In genomic region chr19:8870838-8871237, GRCm38 (mm10) we compare ENCODE assay signal across 8 mouse cellular contexts. TPM values are rescaled to one million over a fixed set of nuclear protein-coding genes. Genes with fewer than 3 reads are reported as not detected.
DNase-seq lines count a peak whose midpoint lies in the region; ATAC-seq lines count a peak whose summit lies in the region.

No protein-coding gene starts in this region.

- DNase-seq in kidney, adult 8-10 months, result no peak
- no peak for DNase-seq in hindbrain, embryonic 14.5 days (ENCODE audit: low spot score)
- DNase-seq in c-Kit-positive CD71-positive TER-119-positive erythroid progenitor cells, embryonic 14.5 days (ENCODE audit: low spot score), result no peak
- DNase-seq in right cerebral cortex, postnatal 36 days (ENCODE audit: low spot score in 2 of 2), result no peak

- H3K27ac ChIP-seq in kidney, embryonic 16.5 days (ENCODE audit: low read length), result peak overlapping the region; percentile 81
- H3K27ac ChIP-seq in hindbrain, embryonic 14.5 days, result peak overlapping the region; percentile 83
- H3K27ac ChIP-seq in midbrain, embryonic 15.5 days, result peak overlapping the region; percentile 79

- no peak; the same call in 1 of the 2 replicates for ATAC-seq in kidney, embryonic 16.5 days (ENCODE audit: low FRiP score, low TSS enrichment)
- ATAC-seq in common myeloid progenitor, adult 5-6 weeks (replicated peaks; ENCODE audit: low read depth, poor library complexity, severe bottlenecking), result 0 out of 2 replicates have a peak, but pooled peaks have one; percentile 21
- ATAC-seq in hindbrain, embryonic 14.5 days (ENCODE audit: low FRiP score), result peak; percentile 38
- peak; percentile 64 for ATAC-seq in midbrain, embryonic 15.5 days (replicated peaks)
- no peak for ATAC-seq in cerebellum, adult (ENCODE audit: insufficient number of reproducible peaks, low FRiP score, low TSS enrichment)

- H3K36me3 ChIP-seq in kidney, embryonic 16.5 days (ENCODE audit: insufficient read depth, low read length), result peaks cover 26% of the 10 kb centered on the region
- H3K36me3 ChIP-seq in hindbrain, embryonic 14.5 days (replicated peaks; ENCODE audit: control insufficient read depth, insufficient read depth), result peaks cover 28% of the 10 kb centered on the region
- peaks cover 24% of the 10 kb centered on the region for H3K36me3 ChIP-seq in midbrain, embryonic 15.5 days (replicated peaks)

- H3K4me2 ChIP-seq in kidney, embryonic 16.5 days (replicated peaks; ENCODE audit: low read depth, low read length), result peak overlapping the region; percentile 90
- peak overlapping the region; percentile 59 for H3K4me2 ChIP-seq in hindbrain, embryonic 14.5 days (replicated peaks)
- H3K4me2 ChIP-seq in midbrain, embryonic 15.5 days, result peak overlapping the region; percentile 91

- peak overlapping the region; percentile 99 for H3K9ac ChIP-seq in kidney, embryonic 16.5 days (replicated peaks; ENCODE audit: low read length)
- H3K9ac ChIP-seq in hindbrain, embryonic 14.5 days, result peak overlapping the region; percentile 77
- H3K9ac ChIP-seq in midbrain, embryonic 15.5 days, result peak overlapping the region; percentile 97

- H3K4me1 ChIP-seq in kidney, embryonic 16.5 days (ENCODE audit: insufficient read depth, low read length), result peaks cover 10% of the 10 kb centered on the region
- H3K4me1 ChIP-seq in hindbrain, embryonic 14.5 days (replicated peaks; ENCODE audit: control insufficient read depth, insufficient read depth, low read length), result peaks cover 10% of the 10 kb centered on the region; the same call in 1 of the 2 replicates
- H3K4me1 ChIP-seq in midbrain, embryonic 15.5 days, result peaks cover 15% of the 10 kb centered on the region

- no peaks in the 10 kb centered on the region for H3K9me3 ChIP-seq in kidney, embryonic 16.5 days (ENCODE audit: low read length)
- no peaks in the 10 kb centered on the region for H3K9me3 ChIP-seq in hindbrain, embryonic 14.5 days (ENCODE audit: control insufficient read depth, low read length)
- H3K9me3 ChIP-seq in midbrain, embryonic 15.5 days, result no peaks in the 10 kb centered on the region

- peak overlapping the region; percentile 99 for H3K4me3 ChIP-seq in kidney, embryonic 16.5 days (ENCODE audit: low read length)
- peak overlapping the region; percentile 59 for H3K4me3 ChIP-seq in hindbrain, embryonic 14.5 days (replicated peaks; ENCODE audit: low read length)
- peak overlapping the region; percentile 93 for H3K4me3 ChIP-seq in midbrain, embryonic 15.5 days

- no peaks in the 10 kb centered on the region for H3K27me3 ChIP-seq in kidney, embryonic 16.5 days (ENCODE audit: insufficient read depth, low read length)
- H3K27me3 ChIP-seq in hindbrain, embryonic 14.5 days (ENCODE audit: control insufficient read depth, insufficient read depth, low read length), result no peaks in the 10 kb centered on the region
- no peaks in the 10 kb centered on the region for H3K27me3 ChIP-seq in midbrain, embryonic 15.5 days (replicated peaks)

- 45% methylated on average over 9 of the region's 9 CpGs for WGBS in kidney, embryonic 16.5 days
- WGBS in hindbrain, embryonic 14.5 days, result 58% methylated on average over 9 of the region's 9 CpGs
- WGBS in midbrain, embryonic 15.5 days, result 66% methylated on average over 9 of the region's 9 CpGs

RNA-seq across cellular contexts. Expression of gene Ubxn1, which starts 0.5 kb away (rescaled TPM):
- polyA plus RNA-seq in kidney, embryonic 16.5 days (2015; fragmentation: Nextera tagmentation; extraction: Ambion mirVana), result 195 and 197 TPM in 2 replicates
- 176 and 210 TPM in 2 replicates for total RNA-seq in common myeloid progenitor, adult 5-6 weeks (2017)
- 129 and 131 TPM in 2 replicates for polyA plus RNA-seq in hindbrain, embryonic 14.5 days (2014; fragmentation: Nextera tagmentation; extraction: Ambion mirVana)
- polyA plus RNA-seq in midbrain, embryonic 15.5 days (2015; fragmentation: Nextera tagmentation; extraction: Ambion mirVana), result 138 and 142 TPM in 2 replicates

RNA-seq across cellular contexts. Expression of gene Uqcc3, which starts 9.9 kb away (rescaled TPM):
- 69.3 and 71.4 TPM in 2 replicates for polyA plus RNA-seq in kidney, embryonic 16.5 days (2015; fragmentation: Nextera tagmentation; extraction: Ambion mirVana)
- total RNA-seq in common myeloid progenitor, adult 5-6 weeks (2017), result 110 and 122 TPM in 2 replicates
- polyA plus RNA-seq in hindbrain, embryonic 14.5 days (2014; fragmentation: Nextera tagmentation; extraction: Ambion mirVana), result 49.1 and 60.6 TPM in 2 replicates
- polyA plus RNA-seq in midbrain, embryonic 15.5 days (2015; fragmentation: Nextera tagmentation; extraction: Ambion mirVana), result 61.4 and 62.7 TPM in 2 replicates

RNA-seq across cellular contexts. Expression of gene Lbhd1, which starts 12.7 kb away (rescaled TPM):
- polyA plus RNA-seq in kidney, embryonic 16.5 days (2015; fragmentation: Nextera tagmentation; extraction: Ambion mirVana), result 78.4 and 84.3 TPM in 2 replicates
- 7.7 and 35.4 TPM in 2 replicates for total RNA-seq in common myeloid progenitor, adult 5-6 weeks (2017)
- polyA plus RNA-seq in hindbrain, embryonic 14.5 days (2014; fragmentation: Nextera tagmentation; extraction: Ambion mirVana), result 33.0 and 39.9 TPM in 2 replicates
- 36.5 and 37.7 TPM in 2 replicates for polyA plus RNA-seq in midbrain, embryonic 15.5 days (2015; fragmentation: Nextera tagmentation; extraction: Ambion mirVana)

RNA-seq across cellular contexts. Expression of gene Gm49403, which starts 12.9 kb away (rescaled TPM):
- not detected in 2 replicates for polyA plus RNA-seq in kidney, embryonic 16.5 days (2015; fragmentation: Nextera tagmentation; extraction: Ambion mirVana)
- not detected in 2 replicates for total RNA-seq in common myeloid progenitor, adult 5-6 weeks (2017)
- polyA plus RNA-seq in hindbrain, embryonic 14.5 days (2014; fragmentation: Nextera tagmentation; extraction: Ambion mirVana), result not detected in 2 replicates
- not detected in 2 replicates for polyA plus RNA-seq in midbrain, embryonic 15.5 days (2015; fragmentation: Nextera tagmentation; extraction: Ambion mirVana)

RNA-seq across cellular contexts. Expression of gene 1810009A15Rik, which starts 17.8 kb away (rescaled TPM):
- polyA plus RNA-seq in kidney, embryonic 16.5 days (2015; fragmentation: Nextera tagmentation; extraction: Ambion mirVana), result 93.0 and 94.3 TPM in 2 replicates
- total RNA-seq in common myeloid progenitor, adult 5-6 weeks (2017), result 53.0 and 62.6 TPM in 2 replicates
- 42.7 and 49.2 TPM in 2 replicates for polyA plus RNA-seq in hindbrain, embryonic 14.5 days (2014; fragmentation: Nextera tagmentation; extraction: Ambion mirVana)
- 40.2 and 44.3 TPM in 2 replicates for polyA plus RNA-seq in midbrain, embryonic 15.5 days (2015; fragmentation: Nextera tagmentation; extraction: Ambion mirVana)

Comparison
In these comparisons a context has a peak if more than half of its experiments do, and no peak if none do; other contexts are left out.
1. ATAC-seq: peak in common myeloid progenitor, adult 5-6 weeks (single experiment), hindbrain, embryonic 14.5 days (single experiment) and midbrain, embryonic 15.5 days (single experiment); none in kidney, embryonic 16.5 days (single experiment) and cerebellum, adult (single experiment).
2. Peak in every context shown above with its lines, with median percentiles within 50 percentile points of each other: H3K27ac ChIP-seq, H3K4me2 ChIP-seq, H3K4me3 ChIP-seq and H3K9ac ChIP-seq.